Mouse (Mus musculus) heart, postnatal 0 days (tissue): ENCODE measurements at regions not wholly inside any gene's neighbourhood (a gene's known extent, or its start where the extent isn't known, plus 50 kb on each side); places are given as distances from the start of the nearest gene placed in this dataset.

Experiments used
- CTCF ChIP-seq: IDR thresholded peaks from 2 replicates; pipeline ENCODE4 v1.5.1; 2016; ENCODE audit warnings: antibody characterized with exemption, control low read depth, low read depth
- EP300 ChIP-seq: IDR thresholded peaks from 2 replicates; pipeline ENCODE4 v1.6.1; 2016; ENCODE audit warnings: antibody characterized with exemption, low read depth

DNA sequence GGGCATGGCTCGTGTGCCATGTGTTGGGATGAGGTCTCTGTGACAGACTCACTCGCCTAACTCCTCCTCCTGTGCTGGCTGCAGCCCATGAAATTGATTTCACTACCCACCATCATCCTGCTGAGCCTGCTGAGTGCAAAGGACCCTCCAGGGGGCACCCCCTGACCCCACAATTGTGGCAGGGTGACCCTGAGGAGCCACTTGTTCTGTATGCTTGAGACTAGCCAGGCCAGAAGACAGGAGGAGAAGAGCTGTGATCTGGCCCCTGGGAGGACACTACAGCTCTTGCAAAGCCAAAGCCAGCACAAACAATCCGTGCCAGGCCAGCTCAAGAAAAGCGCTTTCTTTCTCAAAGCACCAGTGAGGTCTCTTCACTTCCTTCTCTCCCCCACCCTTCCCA is 104.7 kb upstream of the Lemd2 start:
- no peak for TF ChIP-seq CTCF
- TF ChIP-seq EP300 = no peak
